In the genomic region with DNA sequence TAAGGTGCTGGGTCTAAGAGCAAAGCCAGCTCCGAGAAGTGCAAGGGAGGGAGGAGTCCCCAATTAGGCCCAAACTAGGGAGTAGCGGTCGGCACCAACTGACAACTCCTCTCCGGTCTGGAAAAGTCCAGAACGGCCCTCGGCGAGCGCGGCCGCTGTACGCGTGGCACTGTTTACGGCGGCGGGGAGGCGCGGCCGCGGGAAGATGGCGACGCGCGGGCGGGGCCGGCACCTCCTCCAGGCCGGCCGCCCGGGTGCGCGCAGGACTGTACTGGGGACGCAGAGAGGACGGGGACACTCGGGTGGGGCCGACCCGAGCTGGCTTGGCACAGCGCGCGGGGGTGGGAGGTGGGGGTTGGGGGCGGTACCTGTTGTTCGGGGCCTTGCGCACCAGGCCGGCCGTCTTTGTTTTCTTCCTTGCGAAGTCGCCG, we compare ENCODE assay signal across 8 mouse cellular contexts. TPM values are rescaled to one million over a fixed set of nuclear protein-coding genes. Genes with fewer than 3 reads are reported as not detected.
DNase-seq lines count a peak whose midpoint lies in the region; ATAC-seq and TF ChIP-seq lines count a peak whose summit lies in the region.

No protein-coding gene starts in this region.

- TF ChIP-seq POLR2A in CH12.LX (IDR thresholded peaks at IDR 0.05; ENCODE audit: low read depth, low read length): no peak

- dilution Hi-C loops in CH12.LX (cut with MboI; ENCODE audit: extremely low pct_ligation_motif_present, extremely low pct_unique_long_range_greater_than_20kb, low sequenced_read_pairs): no loop called here

- H3K9ac ChIP-seq in CH12.LX (ENCODE audit: insufficient read depth, low read depth): peak overlapping the region; percentile 67

- no peak for TF ChIP-seq EP300 in CH12.LX (IDR thresholded peaks at IDR 0.05; ENCODE audit: low read length)

- H3K4me2 ChIP-seq in CH12.LX (ENCODE audit: insufficient read depth, low read depth, poor library complexity, severe bottlenecking): peak overlapping the region; percentile 81

- peak overlapping the region; percentile 63 to 87 (median 70) for H3K4me3 ChIP-seq in CH12.LX (replicated peaks in 1 of 3; ENCODE audit: low read depth in 2 of 3, low read length in 2 of 3, poor library complexity in 1 of 3)
- H3K4me3 ChIP-seq in erythroblast, embryonic 14.5 days (replicated peaks): peak overlapping the region; percentile 77

- no peak for ATAC-seq in megakaryocyte-erythroid progenitor cell, adult 5-6 weeks (replicated peaks; ENCODE audit: low FRiP score, low TSS enrichment, poor library complexity, severe bottlenecking)

- intact Hi-C loops in heart, postnatal 14 days (cut with DNase I): loop anchor here (2.0 kb wide), 1 partner anchor 16 kb away; no protein-coding TSS in a partner anchor
- intact Hi-C loops in left cerebral cortex, postnatal 36 days (cut with DNase I): loop anchor here (1.0 to 5.0 kb wide), 2 partner anchors 16 to 190 kb away; a partner anchor contains a TSS

- peaks cover 14% of the 10 kb centered on the region for H3K27me3 ChIP-seq in CH12.LX (replicated peaks)
- peaks cover 4% of the 10 kb centered on the region; the same call in 1 of the 2 replicates for H3K27me3 ChIP-seq in erythroblast, embryonic 14.5 days (ENCODE audit: control insufficient read depth)

- in situ Hi-C loops in CH12.LX (cut with MboI; ENCODE audit: low pct_ligation_motif_present, low pct_unique_long_range_greater_than_20kb, low sequenced_read_pairs): no loop called here

- H3K36me3 ChIP-seq in CH12.LX (replicated peaks in 1 of 2; ENCODE audit: control insufficient read depth in 1 of 2, insufficient read depth in 1 of 2, low read length in 1 of 2): peaks cover 0 to 2% of the 10 kb centered on the region in 2 experiments
- H3K36me3 ChIP-seq in erythroblast, embryonic 14.5 days (ENCODE audit: control insufficient read depth): no peaks in the 10 kb centered on the region

- H3K27ac ChIP-seq in CH12.LX (ENCODE audit: insufficient read depth, low read depth): no peak overlapping the region

- no peak for DNase-seq in CH12.LX (ENCODE audit: extremely low read depth)
- DNase-seq in adrenal gland, adult 2 months: peak; percentile 85
- peak; percentile 73 to 81 for DNase-seq in heart, postnatal 14 days
- DNase-seq in left cerebral cortex, postnatal 36 days (ENCODE audit: low spot score in 2 of 2): peak; percentile 54 to 63
- peak; percentile 45 for DNase-seq in mesoderm, embryonic 11.5 days (ENCODE audit: low read depth, low spot score)
- DNase-seq in spleen, postnatal 14 days (ENCODE audit: low spot score in 2 of 2): peak; percentile 28 to 45

- TF ChIP-seq CTCF in CH12.LX (conservative IDR thresholded peaks at IDR 0.05 in 1 of 2, IDR thresholded peaks at IDR 0.05 in 1 of 2; ENCODE audit: low read depth in 2 of 2, low read length in 2 of 2): no peak

- H3K4me1 ChIP-seq in CH12.LX (ENCODE audit: control insufficient read depth in 1 of 2, insufficient read depth in 2 of 2): peaks cover 28 to 49% of the 10 kb centered on the region in 2 experiments
- H3K4me1 ChIP-seq in erythroblast, embryonic 14.5 days (ENCODE audit: control insufficient read depth): peaks cover 36% of the 10 kb centered on the region

- TF ChIP-seq RAD21 in CH12.LX (IDR thresholded peaks at IDR 0.05; ENCODE audit: low read depth, low read length): no peak

- no peaks in the 10 kb centered on the region for H3K9me3 ChIP-seq in CH12.LX (replicated peaks; ENCODE audit: low read length)
- H3K9me3 ChIP-seq in erythroblast, embryonic 14.5 days (ENCODE audit: control insufficient read depth, low read length): no peaks in the 10 kb centered on the region

- no peaks in the 10 kb centered on the region for H3K79me2 ChIP-seq in CH12.LX (replicated peaks; ENCODE audit: control insufficient read depth, extremely low read depth, insufficient read depth, poor library complexity, severe bottlenecking)

TF ChIP-seq in CH12.LX, 34 proteins besides CTCF, POLR2A, EP300 and RAD21:
- TF ChIP-seq SIN3A (IDR thresholded peaks at IDR 0.05; ENCODE audit: low read length) (peak; percentile 74), MAX (IDR thresholded peaks at IDR 0.05; ENCODE audit: low read length) (peak; percentile 39; the same call in 1 of the 2 replicates), TCF12 (IDR thresholded peaks at IDR 0.05; ENCODE audit: low read depth, low read length) (no peak), USF2 (conservative IDR thresholded peaks at IDR 0.05; ENCODE audit: low read depth, low read length) (no peak), HCFC1 (IDR thresholded peaks at IDR 0.05; ENCODE audit: low read depth, low read length) (no peak), MXI1 (IDR thresholded peaks at IDR 0.05; ENCODE audit: low read depth, low read length) (peak; percentile 94), MAFK (IDR thresholded peaks at IDR 0.05; ENCODE audit: insufficient replicate concordance, low read length) (no peak)

RNA-seq across cellular contexts. Expression of a gene that starts 0.5 kb away (rescaled TPM):
- total RNA-seq in CH12.LX (2012; rRNA removed) (6.0 and 6.2 TPM in 2 replicates), CH12.LX (2014; rRNA removed) (5.4 and 6.0 TPM in 2 replicates)
- polyA plus RNA-seq in CH12.LX (2012; ENCODE audit: insufficient read length, low read depth): 4.8 and 7.6 TPM in 2 replicates
- 100 to 1,000 TPM; 100 to 125 TPM for total RNA-seq in adrenal gland, adult 2 months (2021)
- polyA plus RNA-seq in adrenal gland, adult 2 months (2012; rRNA removed): 260 and 308 TPM in 2 replicates
- polyA plus RNA-seq in erythroblast, embryonic 14.5 days (2012): 0.34 and 0.42 TPM in 2 replicates
- total RNA-seq in heart, postnatal 14 days (2021): 100 to 1,000 TPM; 127 to 129 TPM
- 10 to 100 TPM; 86.5 to 86.9 TPM for total RNA-seq in left cerebral cortex, postnatal 36 days (2021)
- 32.3 and 34.4 TPM in 2 replicates for total RNA-seq in megakaryocyte-erythroid progenitor cell, adult 5-6 weeks (2014; fragmentation: Nextera tagmentation)
- total RNA-seq in megakaryocyte-erythroid progenitor cell, adult 5-6 weeks (2017): 9.5 and 14.7 TPM in 2 replicates

RNA-seq across cellular contexts. Expression of a gene that starts 17.6 kb away (rescaled TPM):
- total RNA-seq in CH12.LX (2012; rRNA removed): 16.0 and 23.4 TPM in 2 replicates
- total RNA-seq in CH12.LX (2014; rRNA removed): 66.0 and 93.1 TPM in 2 replicates
- 51.5 and 53.4 TPM in 2 replicates for polyA plus RNA-seq in CH12.LX (2012; ENCODE audit: insufficient read length, low read depth)
- total RNA-seq in adrenal gland, adult 2 months (2021): 1 to 10 TPM; 7.2 to 8.4 TPM
- 0.11 and 0.33 TPM in 2 replicates for polyA plus RNA-seq in adrenal gland, adult 2 months (2012; rRNA removed)
- 0.11 and 0.12 TPM in 2 replicates for polyA plus RNA-seq in erythroblast, embryonic 14.5 days (2012)
- 1 to 10 TPM; 6.0 to 7.1 TPM for total RNA-seq in heart, postnatal 14 days (2021)
- 1 to 10 TPM; 7.8 to 8.2 TPM for total RNA-seq in left cerebral cortex, postnatal 36 days (2021)
- total RNA-seq in megakaryocyte-erythroid progenitor cell, adult 5-6 weeks (2014; fragmentation: Nextera tagmentation): 45.3 and 52.4 TPM in 2 replicates
- total RNA-seq in megakaryocyte-erythroid progenitor cell, adult 5-6 weeks (2017): 83.0 and 139 TPM in 2 replicates

RNA-seq across cellular contexts. Expression of a gene that starts 17.7 kb away (rescaled TPM):
- total RNA-seq in CH12.LX (2012; rRNA removed) (0.25 and 0.55 TPM in 2 replicates), CH12.LX (2014; rRNA removed) (0.12 and 0.39 TPM in 2 replicates)
- 0.45 and 0.64 TPM in 2 replicates for polyA plus RNA-seq in CH12.LX (2012; ENCODE audit: insufficient read length, low read depth)
- 10 to 100 TPM in 1 of 2 experiments, 1 to 10 TPM in 1; 7.0 to 12.3 TPM for total RNA-seq in adrenal gland, adult 2 months (2021)
- 3.2 and 3.9 TPM in 2 replicates for polyA plus RNA-seq in adrenal gland, adult 2 months (2012; rRNA removed)
- polyA plus RNA-seq in erythroblast, embryonic 14.5 days (2012): not detected in 2 replicates
- 1 to 10 TPM in 1 of 2 experiments, under 1 TPM in 1; 0.98 to 2.0 TPM for total RNA-seq in heart, postnatal 14 days (2021)
- total RNA-seq in left cerebral cortex, postnatal 36 days (2021): 1 to 10 TPM in 1 of 2 experiments, under 1 TPM in 1; 0.91 to 1.9 TPM
- 0.26 and 3.1 TPM in 2 replicates for total RNA-seq in megakaryocyte-erythroid progenitor cell, adult 5-6 weeks (2014; fragmentation: Nextera tagmentation)
- 2.6 and 6.3 TPM in 2 replicates for total RNA-seq in megakaryocyte-erythroid progenitor cell, adult 5-6 weeks (2017)
